Mouse (Mus musculus): Measurements from ENCODE around the gene Srcap. TPM values are rescaled to one million over a fixed set of nuclear protein-coding genes. Genes with fewer than 3 reads are reported as not detected.

Srcap gene
- polyA plus RNA-seq, 1 experiment: 24.1 TPM

GRCm38 (mm10) chr7:127596747-127597146 is 85.0 kb downstream of the Srcap start:
- no peaks in the 10 kb centered on the region for H3K79me2 ChIP-seq (ENCODE audit: control insufficient read depth, insufficient read depth)
- peaks cover 75% of the 10 kb centered on the region for H3K36me3 ChIP-seq (ENCODE audit: control insufficient read depth, insufficient read depth)
- TF ChIP-seq USF1 (IDR thresholded peaks at IDR 0.05; ENCODE audit: low read depth): no peak
- no peak for TF ChIP-seq MYOG (IDR thresholded peaks at IDR 0.05; ENCODE audit: control insufficient read depth, extremely low read depth, insufficient read length)
- TF ChIP-seq CEBPB (IDR thresholded peaks at IDR 0.05; ENCODE audit: low read depth): no peak
- no peak for TF ChIP-seq MYOD1 (IDR thresholded peaks at IDR 0.05; ENCODE audit: control insufficient read depth, insufficient read length, low read depth)
- no peak for TF ChIP-seq CTCF (IDR thresholded peaks at IDR 0.05; ENCODE audit: control insufficient read depth, insufficient read depth, insufficient read length)
- TF ChIP-seq FOSL1 (IDR thresholded peaks at IDR 0.05; ENCODE audit: insufficient read depth, low read length, poor library complexity, severe bottlenecking): no peak
- no peak for TF ChIP-seq MAX (IDR thresholded peaks at IDR 0.05)
- no peak overlapping the region for H3ac ChIP-seq (ENCODE audit: control insufficient read depth, insufficient read length, low read depth)
- no peaks in the 10 kb centered on the region for H3K79me3 ChIP-seq (ENCODE audit: low read depth)
- no peak overlapping the region for H3K4me3 ChIP-seq (ENCODE audit: insufficient read depth, poor library complexity, severe bottlenecking)
- H3K27me3 ChIP-seq (ENCODE audit: control insufficient read depth, insufficient read depth, insufficient read length): no peaks in the 10 kb centered on the region

GRCm38 (mm10) chr7:127600612-127601011 is 88.8 kb downstream of the Srcap start:
- TF ChIP-seq CEBPB (IDR thresholded peaks at IDR 0.05; ENCODE audit: low read depth) (no peak), CTCF (IDR thresholded peaks at IDR 0.05; ENCODE audit: control insufficient read depth, insufficient read depth, insufficient read length) (no peak), MYOD1 (IDR thresholded peaks at IDR 0.05; ENCODE audit: control insufficient read depth, insufficient read length, low read depth) (no peak), MAX (IDR thresholded peaks at IDR 0.05) (no peak), MYOG (IDR thresholded peaks at IDR 0.05; ENCODE audit: control insufficient read depth, extremely low read depth, insufficient read length) (no peak), FOSL1 (IDR thresholded peaks at IDR 0.05; ENCODE audit: insufficient read depth, low read length, poor library complexity, severe bottlenecking) (no peak), USF1 (IDR thresholded peaks at IDR 0.05; ENCODE audit: low read depth) (no peak)
- peaks cover 51% of the 10 kb centered on the region for H3K36me3 ChIP-seq (ENCODE audit: control insufficient read depth, insufficient read depth)
- no peaks in the 10 kb centered on the region for H3K79me3 ChIP-seq (ENCODE audit: low read depth)

GRCm38 (mm10) chr7:127601735-127602134 is 90.0 kb downstream of the Srcap start:
- H3K36me3 ChIP-seq (ENCODE audit: control insufficient read depth, insufficient read depth): peaks cover 40% of the 10 kb centered on the region
- H3K27me3 ChIP-seq (ENCODE audit: control insufficient read depth, insufficient read depth, insufficient read length): no peaks in the 10 kb centered on the region
- H3K4me3 ChIP-seq (ENCODE audit: insufficient read depth, poor library complexity, severe bottlenecking): no peak overlapping the region
- H3K79me2 ChIP-seq (ENCODE audit: control insufficient read depth, insufficient read depth): no peaks in the 10 kb centered on the region
- no peaks in the 10 kb centered on the region for H3K79me3 ChIP-seq (ENCODE audit: low read depth)
- no peak overlapping the region for H3ac ChIP-seq (ENCODE audit: control insufficient read depth, insufficient read length, low read depth)
- TF ChIP-seq CTCF (IDR thresholded peaks at IDR 0.05; ENCODE audit: control insufficient read depth, insufficient read depth, insufficient read length): no peak
- no peak for TF ChIP-seq MAX (IDR thresholded peaks at IDR 0.05)
- no peak for TF ChIP-seq FOSL1 (IDR thresholded peaks at IDR 0.05; ENCODE audit: insufficient read depth, low read length, poor library complexity, severe bottlenecking)
- no peak for TF ChIP-seq USF1 (IDR thresholded peaks at IDR 0.05; ENCODE audit: low read depth)
- TF ChIP-seq MYOG (IDR thresholded peaks at IDR 0.05; ENCODE audit: control insufficient read depth, extremely low read depth, insufficient read length): no peak
- no peak for TF ChIP-seq CEBPB (IDR thresholded peaks at IDR 0.05; ENCODE audit: low read depth)
- no peak for TF ChIP-seq MYOD1 (IDR thresholded peaks at IDR 0.05; ENCODE audit: control insufficient read depth, insufficient read length, low read depth)

More at GRCm38 (mm10) chr7:127600612-127601011, 88.8 kb downstream of the Srcap start:
- Histone ChIP-seq H3K4me3 (ENCODE audit: insufficient read depth, poor library complexity, severe bottlenecking) (no peak overlapping the region), H3K79me2 (ENCODE audit: control insufficient read depth, insufficient read depth) (no peaks in the 10 kb centered on the region), H3ac (ENCODE audit: control insufficient read depth, insufficient read length, low read depth) (no peak overlapping the region), H3K27me3 (ENCODE audit: control insufficient read depth, insufficient read depth, insufficient read length) (no peaks in the 10 kb centered on the region)

GRCm38 (mm10) chr7:127602903-127603302 is 91.1 kb downstream of the Srcap start:
- no peaks in the 10 kb centered on the region for H3K27me3 ChIP-seq (ENCODE audit: control insufficient read depth, insufficient read depth, insufficient read length)
- no peaks in the 10 kb centered on the region for H3K79me3 ChIP-seq (ENCODE audit: low read depth)
- no peaks in the 10 kb centered on the region for H3K79me2 ChIP-seq (ENCODE audit: control insufficient read depth, insufficient read depth)
- H3K4me3 ChIP-seq (ENCODE audit: insufficient read depth, poor library complexity, severe bottlenecking): no peak overlapping the region
- peaks cover 29% of the 10 kb centered on the region for H3K36me3 ChIP-seq (ENCODE audit: control insufficient read depth, insufficient read depth)
- TF ChIP-seq MYOD1 (IDR thresholded peaks at IDR 0.05; ENCODE audit: control insufficient read depth, insufficient read length, low read depth): no peak
- no peak for TF ChIP-seq CTCF (IDR thresholded peaks at IDR 0.05; ENCODE audit: control insufficient read depth, insufficient read depth, insufficient read length)
- no peak for TF ChIP-seq MAX (IDR thresholded peaks at IDR 0.05)
- no peak for TF ChIP-seq FOSL1 (IDR thresholded peaks at IDR 0.05; ENCODE audit: insufficient read depth, low read length, poor library complexity, severe bottlenecking)
- TF ChIP-seq MYOG (IDR thresholded peaks at IDR 0.05; ENCODE audit: control insufficient read depth, extremely low read depth, insufficient read length): no peak
- TF ChIP-seq USF1 (IDR thresholded peaks at IDR 0.05; ENCODE audit: low read depth): no peak
- no peak for TF ChIP-seq CEBPB (IDR thresholded peaks at IDR 0.05; ENCODE audit: low read depth)
- no peak overlapping the region for H3ac ChIP-seq (ENCODE audit: control insufficient read depth, insufficient read length, low read depth)

- Histone ChIP-seq H3K79me3 (ENCODE audit: low read depth) (no peaks in the 10 kb centered on the region), H3K27me3 (ENCODE audit: control insufficient read depth, insufficient read depth, insufficient read length) (no peaks in the 10 kb centered on the region), H3K4me3 (ENCODE audit: insufficient read depth, poor library complexity, severe bottlenecking) (no peak overlapping the region), H3ac (ENCODE audit: control insufficient read depth, insufficient read length, low read depth) (no peak overlapping the region), H3K79me2 (ENCODE audit: control insufficient read depth, insufficient read depth) (no peaks in the 10 kb centered on the region), H3K36me3 (ENCODE audit: control insufficient read depth, insufficient read depth) (peaks cover 20% of the 10 kb centered on the region)
- no peak for TF ChIP-seq MYOD1 (IDR thresholded peaks at IDR 0.05; ENCODE audit: control insufficient read depth, insufficient read length, low read depth)
- TF ChIP-seq CTCF (IDR thresholded peaks at IDR 0.05; ENCODE audit: control insufficient read depth, insufficient read depth, insufficient read length): no peak
- TF ChIP-seq CEBPB (IDR thresholded peaks at IDR 0.05; ENCODE audit: low read depth): no peak
- no peak for TF ChIP-seq USF1 (IDR thresholded peaks at IDR 0.05; ENCODE audit: low read depth)
- no peak for TF ChIP-seq MAX (IDR thresholded peaks at IDR 0.05)
- TF ChIP-seq FOSL1 (IDR thresholded peaks at IDR 0.05; ENCODE audit: insufficient read depth, low read length, poor library complexity, severe bottlenecking): no peak
- TF ChIP-seq MYOG (IDR thresholded peaks at IDR 0.05; ENCODE audit: control insufficient read depth, extremely low read depth, insufficient read length): no peak
These were observed 92.5 kb downstream of the Srcap start for GRCm38 (mm10) chr7:127604256-127604655.

Data from C2C12 (cell line).